Mouse (Mus musculus) myocyte (in vitro differentiated cells): ENCODE data around the gene Irx6. TPM values are rescaled to one million over a fixed set of nuclear protein-coding genes. Genes with fewer than 3 reads are reported as not detected.

Source experiments
- H3K27me3 ChIP-seq: one replicate; pipeline ENCODE4 v1.6.1; 2011; ENCODE audit not compliant: control insufficient read depth, insufficient read depth, insufficient read length
- H3K36me3 ChIP-seq: one replicate; pipeline ENCODE4 v1.6.1; 2011; ENCODE audit not compliant: control insufficient read depth, insufficient read depth
- H3K4me2 ChIP-seq: one replicate; pipeline ENCODE4 v1.6.1; 2011; ENCODE audit warnings: low read depth, control low read depth
- H3K4me3 ChIP-seq: one replicate; pipeline ENCODE4 v1.5.1; 2011; ENCODE audit warnings: mild to moderate bottlenecking, control low read depth, moderate library complexity
- H3K79me2 ChIP-seq: one replicate; pipeline ENCODE4 v1.6.1; 2011; ENCODE audit not compliant: control insufficient read depth, insufficient read depth
- H3ac ChIP-seq: one replicate; pipeline ENCODE4 v1.6.1; 2011; ENCODE audit not compliant: control insufficient read depth, insufficient read length
- CEBPB ChIP-seq: IDR thresholded peaks from 2 replicates; pipeline ENCODE4 v1.6.1; 2011; ENCODE audit warnings: mild to moderate bottlenecking, moderate library complexity; ENCODE audit not compliant: poor library complexity, insufficient read depth, severe bottlenecking
- E2F4 ChIP-seq: IDR thresholded peaks from one replicate; pipeline ENCODE4 v1.6.1; 2011; ENCODE audit warnings: mild to moderate bottlenecking, control low read depth, moderate library complexity; ENCODE audit not compliant: insufficient read depth
- MAX ChIP-seq: IDR thresholded peaks from one replicate; pipeline ENCODE4 v1.6.1; 2011; ENCODE audit warnings: low read depth, mild to moderate bottlenecking, control low read depth
- MYOD1 ChIP-seq, 3 experiments: IDR thresholded peaks; one replicate each; pipeline ENCODE4 v1.6.1; 2011; ENCODE audit warnings: control low read depth in 2 of 3, low read depth in 2 of 3, mild to moderate bottlenecking in 2 of 3, moderate library complexity in 1 of 3; ENCODE audit not compliant: insufficient read length in 2 of 3, control insufficient read depth in 1 of 3
- MYOG ChIP-seq, 3 experiments: IDR thresholded peaks; one replicate each; pipeline ENCODE4 v1.6.1; 2011; ENCODE audit warnings: control low read depth in 2 of 3, low read depth in 2 of 3, mild to moderate bottlenecking in 2 of 3; ENCODE audit not compliant: insufficient read length in 2 of 3, control insufficient read depth in 1 of 3, insufficient read depth in 1 of 3
- POLR2A ChIP-seq: IDR thresholded peaks from one replicate; pipeline ENCODE4 v1.6.1; 2011; ENCODE audit warnings: low read depth, mild to moderate bottlenecking, control low read depth, moderate library complexity; ENCODE audit not compliant: insufficient read length
- POLR2AphosphoS2 ChIP-seq: IDR thresholded peaks from one replicate; pipeline ENCODE4 v1.6.1; 2011; ENCODE audit warnings: low read depth, control low read depth; ENCODE audit not compliant: insufficient read length
- REST ChIP-seq: IDR thresholded peaks from one replicate; pipeline ENCODE4 v1.6.1; 2011; ENCODE audit warnings: mild to moderate bottlenecking, control low read depth, moderate library complexity; ENCODE audit not compliant: insufficient read depth, insufficient read length
- SRF ChIP-seq: IDR thresholded peaks from one replicate; pipeline ENCODE4 v1.6.1; 2011; ENCODE audit warnings: low read depth; ENCODE audit not compliant: control insufficient read depth, insufficient read length
- TCF12 ChIP-seq: IDR thresholded peaks from one replicate; pipeline ENCODE4 v1.6.1; 2011; ENCODE audit warnings: mild to moderate bottlenecking, control low read depth; ENCODE audit not compliant: poor library complexity, insufficient read depth, severe bottlenecking
- TCF3 ChIP-seq: IDR thresholded peaks from one replicate; pipeline ENCODE4 v1.6.1; 2011; ENCODE audit warnings: low read depth, control low read depth; ENCODE audit not compliant: insufficient read length
- USF1 ChIP-seq: IDR thresholded peaks from one replicate; pipeline ENCODE4 v1.6.1; 2011; ENCODE audit warnings: low read depth, mild to moderate bottlenecking, control low read depth, moderate library complexity
- polyA plus RNA-seq: library from polyadenylated mRNA; unstranded; fragments of >200 nt; fragmentation: generic; extraction: Trizol; gene quantifications from one replicate; pipeline ENCODE4 v1.2.1, GENCODE M21; 2012; ENCODE audit warnings: missing spikeins

Irx6 gene
- polyA plus RNA-seq, 1 experiment = not detected

GRCm38 (mm10) chr8:92670236-92670635, 3.9 kb upstream of the Irx6 start:
- Histone ChIP-seq H3K4me3 (no peak overlapping the region), H3K4me2 (no peak overlapping the region), H3K79me2 (no peaks in the 10 kb centered on the region), H3K27me3 (no peaks in the 10 kb centered on the region), H3ac (no peak overlapping the region), H3K36me3 (no peaks in the 10 kb centered on the region)
- TF ChIP-seq MYOG (IDR thresholded peaks at IDR 0.05; ENCODE audit: control insufficient read depth in 1 of 3, insufficient read depth in 1 of 3, insufficient read length in 2 of 3, low read depth in 2 of 3) (no peak), CEBPB (no peak), REST (no peak), MYOD1 (IDR thresholded peaks at IDR 0.05; ENCODE audit: control insufficient read depth in 1 of 3, insufficient read length in 2 of 3, low read depth in 2 of 3) (no peak), POLR2A (no peak)

DNA sequence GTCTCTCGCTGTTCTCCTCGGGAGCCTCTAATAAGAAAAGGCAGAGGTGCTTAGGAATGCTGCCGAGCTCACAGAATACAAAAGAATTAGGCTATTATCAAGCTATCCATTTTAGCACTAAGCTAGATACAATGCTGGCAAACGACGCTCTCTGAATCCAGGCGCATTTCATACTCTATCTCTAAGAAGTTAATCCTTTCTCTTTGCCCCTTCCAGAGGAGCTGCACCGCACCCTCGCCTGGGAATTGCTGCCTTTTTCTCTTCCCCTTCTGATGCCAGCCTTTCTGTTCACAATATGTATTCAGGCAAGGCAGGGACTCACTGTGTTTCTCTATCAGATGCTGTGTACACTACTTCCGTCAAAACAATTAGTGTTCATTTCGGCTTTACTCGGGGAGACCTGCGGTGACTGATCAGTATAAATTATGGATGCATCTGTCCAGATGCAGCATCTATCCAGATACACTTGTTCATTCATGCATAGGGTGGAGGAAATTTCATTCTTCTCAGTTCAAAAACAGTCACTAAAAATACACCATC, 3.4 kb upstream of the Irx6 start:
- no peak overlapping the region for H3K4me2 ChIP-seq
- H3ac ChIP-seq = no peak overlapping the region
- H3K79me2 ChIP-seq = no peaks in the 10 kb centered on the region
- no peaks in the 10 kb centered on the region for H3K27me3 ChIP-seq
- H3K4me3 ChIP-seq = no peak overlapping the region
- TF ChIP-seq POLR2AphosphoS2 (no peak), MYOG (IDR thresholded peaks at IDR 0.05; ENCODE audit: control insufficient read depth in 1 of 3, insufficient read depth in 1 of 3, insufficient read length in 2 of 3, low read depth in 2 of 3) (no peak), CEBPB (no peak), MYOD1 (IDR thresholded peaks at IDR 0.05; ENCODE audit: control insufficient read depth in 1 of 3, insufficient read length in 2 of 3, low read depth in 2 of 3) (no peak), USF1 (no peak)
- no peaks in the 10 kb centered on the region for H3K36me3 ChIP-seq

DNA sequence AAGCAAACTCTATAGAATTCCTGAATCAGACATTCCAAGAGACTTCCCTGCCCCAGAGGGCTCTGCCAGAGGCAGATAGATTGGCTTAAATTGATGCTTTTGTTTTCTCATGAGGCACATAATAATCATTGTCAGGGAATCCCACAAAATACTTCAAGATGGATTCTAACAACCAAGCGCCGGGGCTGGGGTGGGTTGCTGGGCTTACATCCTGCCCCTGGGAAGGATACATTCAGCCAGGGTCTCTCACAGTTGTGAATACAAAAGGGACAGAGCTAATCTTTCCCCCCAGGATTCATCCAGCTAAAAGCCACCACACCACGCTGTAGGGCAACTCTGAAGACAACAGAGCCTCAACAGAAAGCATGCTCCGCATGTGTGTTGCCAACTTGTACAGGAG, 2.2 kb upstream of the Irx6 start:
- Histone ChIP-seq H3K4me2 (no peak overlapping the region), H3K4me3 (no peak overlapping the region), H3K79me2 (no peaks in the 10 kb centered on the region), H3K27me3 (no peaks in the 10 kb centered on the region), H3ac (no peak overlapping the region), H3K36me3 (no peaks in the 10 kb centered on the region)
- TF ChIP-seq TCF12 (no peak), REST (no peak), MYOD1 (IDR thresholded peaks at IDR 0.05; ENCODE audit: control insufficient read depth in 1 of 3, insufficient read length in 2 of 3, low read depth in 2 of 3) (no peak), MYOG (IDR thresholded peaks at IDR 0.05; ENCODE audit: control insufficient read depth in 1 of 3, insufficient read depth in 1 of 3, insufficient read length in 2 of 3, low read depth in 2 of 3) (no peak), TCF3 (no peak), E2F4 (no peak), USF1 (no peak), SRF (no peak), POLR2AphosphoS2 (no peak), POLR2A (no peak), MAX (no peak), CEBPB (no peak)

DNA sequence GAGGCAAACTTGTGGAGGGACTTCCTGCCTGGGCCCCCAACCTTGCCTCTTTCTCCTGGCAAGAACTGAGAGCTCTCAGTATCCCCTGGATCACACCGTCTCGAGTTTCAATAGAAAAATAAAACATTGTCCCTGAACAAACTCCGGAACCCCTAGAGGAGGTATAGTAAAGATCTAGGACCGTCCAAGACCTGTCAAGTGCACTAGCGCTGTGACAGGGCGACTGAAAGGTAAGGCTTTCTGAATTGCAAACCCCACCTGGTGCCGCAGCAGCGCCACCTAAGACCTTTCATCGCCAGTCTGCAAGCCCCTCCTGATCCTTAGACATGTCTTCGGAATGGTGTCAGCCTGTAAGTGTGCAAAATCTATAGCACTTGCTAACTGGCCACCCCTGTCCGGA, 987 bp upstream of the Irx6 start:
- no peak overlapping the region for H3K4me2 ChIP-seq
- H3K4me3 ChIP-seq = no peak overlapping the region

GRCm38 (mm10) chr8:92673555-92674243, 389 bp upstream of the Irx6 start:
- Histone ChIP-seq H3K27me3 (peaks cover 8% of the 10 kb centered on the region), H3K79me2 (no peaks in the 10 kb centered on the region), H3K36me3 (no peaks in the 10 kb centered on the region), H3K4me3 (no peak overlapping the region), H3ac (no peak overlapping the region), H3K4me2 (no peak overlapping the region)
- no peak for TF ChIP-seq USF1
- TF ChIP-seq E2F4 = no peak
- no peak for TF ChIP-seq TCF12
- no peak for TF ChIP-seq MYOD1 (IDR thresholded peaks at IDR 0.05; ENCODE audit: control insufficient read depth in 1 of 3, insufficient read length in 2 of 3, low read depth in 2 of 3)
- TF ChIP-seq POLR2A = no peak
- TF ChIP-seq REST = no peak
- TF ChIP-seq POLR2AphosphoS2 = no peak
- no peak for TF ChIP-seq SRF
- no peak for TF ChIP-seq TCF3
- TF ChIP-seq MYOG (IDR thresholded peaks at IDR 0.05; ENCODE audit: control insufficient read depth in 1 of 3, insufficient read depth in 1 of 3, insufficient read length in 2 of 3, low read depth in 2 of 3) = no peak
- no peak for TF ChIP-seq MAX
- TF ChIP-seq CEBPB = no peak

More for the DNA sequence above, 987 bp upstream of the Irx6 start:
- H3K79me2 ChIP-seq = no peaks in the 10 kb centered on the region
- TF ChIP-seq MYOG (IDR thresholded peaks at IDR 0.05; ENCODE audit: control insufficient read depth in 1 of 3, insufficient read depth in 1 of 3, insufficient read length in 2 of 3, low read depth in 2 of 3) (no peak), POLR2A (no peak), CEBPB (no peak), MAX (no peak), TCF3 (no peak), TCF12 (no peak), REST (no peak), E2F4 (no peak), MYOD1 (IDR thresholded peaks at IDR 0.05; ENCODE audit: control insufficient read depth in 1 of 3, insufficient read length in 2 of 3, low read depth in 2 of 3) (no peak), SRF (no peak), POLR2AphosphoS2 (no peak), USF1 (no peak)
- H3ac ChIP-seq = no peak overlapping the region
- peaks cover 2% of the 10 kb centered on the region for H3K27me3 ChIP-seq
- no peaks in the 10 kb centered on the region for H3K36me3 ChIP-seq
